Comparison of ENCODE assay signal across 28 mouse cellular contexts in genomic region chr2:25137832-25138231, GRCm38 (mm10). TPM values are rescaled to one million over a fixed set of nuclear protein-coding genes. Genes with fewer than 3 reads are reported as not detected.
DNase-seq lines count a peak whose midpoint lies in the region; ATAC-seq lines count a peak whose summit lies in the region.
"Had no signal": no experiment of that assay in that cellular context is flagged by ENCODE, and none has a peak within 500 bp of the region (broad histone marks: within the 10 kb centered on the region; RNA-seq: fewer than 3 reads in every experiment).

No protein-coding gene starts in this region.

- peak overlapping the region; percentile 30; the same call in 1 of the 2 replicates for H3K9ac ChIP-seq in liver, embryonic 11.5 days (ENCODE audit: low read depth, low read length)
- H3K9ac ChIP-seq in neural tube, embryonic 15.5 days (replicated peaks) = no peak overlapping the region
- H3K9ac ChIP-seq: midbrain, embryonic 13.5 days; neural tube, embryonic 13.5 days had no signal

- H3K36me3 ChIP-seq in liver, embryonic 11.5 days (ENCODE audit: control insufficient read depth, insufficient read depth, low read length) = no peaks in the 10 kb centered on the region
- no peaks in the 10 kb centered on the region for H3K36me3 ChIP-seq in neural tube, embryonic 15.5 days
- H3K36me3 ChIP-seq: embryonic facial prominence, embryonic 10.5 days; limb, embryonic 10.5 days; midbrain, embryonic 13.5 days; neural tube, embryonic 13.5 days had no signal

- ATAC-seq in liver, embryonic 11.5 days (replicated peaks; ENCODE audit: low FRiP score) = peak; percentile 94
- peak; percentile 43 for ATAC-seq in megakaryocyte, adult 5-6 weeks (ENCODE audit: poor library complexity, severe bottlenecking)
- no peak for ATAC-seq in neural tube, embryonic 15.5 days (ENCODE audit: low FRiP score)
- ATAC-seq: activated CD4-positive, CD25-positive, alpha-beta regulatory T cell, adult 4 months; forebrain, embryonic 14.5 days; midbrain, embryonic 13.5 days; Patski had no signal

- no peaks in the 10 kb centered on the region for H3K9me3 ChIP-seq in liver, embryonic 11.5 days (ENCODE audit: control insufficient read depth, low read length)
- H3K9me3 ChIP-seq in neural tube, embryonic 15.5 days (replicated peaks) = no peaks in the 10 kb centered on the region
- H3K9me3 ChIP-seq: embryonic facial prominence, embryonic 10.5 days; limb, embryonic 10.5 days; midbrain, embryonic 13.5 days had no signal

- peaks cover 11% of the 10 kb centered on the region for H3K4me1 ChIP-seq in liver, embryonic 11.5 days (replicated peaks; ENCODE audit: control insufficient read depth, insufficient read depth, low read length)
- no peaks in the 10 kb centered on the region for H3K4me1 ChIP-seq in neural tube, embryonic 15.5 days
- H3K4me1 ChIP-seq: embryonic facial prominence, embryonic 10.5 days; limb, embryonic 10.5 days; midbrain, embryonic 13.5 days; neural tube, embryonic 13.5 days had no signal

- H3K27me3 ChIP-seq in liver, embryonic 11.5 days (replicated peaks; ENCODE audit: control insufficient read depth, insufficient read depth, low read length) = no peaks in the 10 kb centered on the region
- H3K27me3 ChIP-seq in neural tube, embryonic 15.5 days (replicated peaks) = no peaks in the 10 kb centered on the region
- H3K27me3 ChIP-seq: neural tube, embryonic 13.5 days; Patski had no signal

- peak; percentile 24 for DNase-seq in lung, postnatal 25 days (ENCODE audit: low spot score)
- DNase-seq in lung, postnatal 14 days = no peak
- peak; percentile 74 for DNase-seq in c-Kit-positive CD71-positive TER-119-positive erythroid progenitor cells, embryonic 14.5 days (ENCODE audit: low spot score)
- no peak for DNase-seq in liver, embryonic 11.5 days (ENCODE audit: low spot score)
- DNase-seq in thymus, adult 18-20 months = no peak
- DNase-seq in frontal cortex, postnatal 10 days (ENCODE audit: low spot score in 2 of 2) = no peak
- DNase-seq: adrenal gland, postnatal 14 days; cerebellum, adult 2 months; cerebellum, postnatal 36 days; gastrocnemius, postnatal 36 days; kidney, adult 2 months; kidney, postnatal 25 days; right cerebral cortex, postnatal 14 days; spleen, adult 18-20 months; thymus, adult 2 months had no signal

- 42% methylated on average over 6 of the region's 6 CpGs for WGBS in liver, embryonic 11.5 days
- 83% methylated on average over 6 of the region's 6 CpGs for WGBS in neural tube, embryonic 15.5 days

- H3K27ac ChIP-seq in liver, embryonic 11.5 days (ENCODE audit: low read depth, low read length) = peak overlapping the region; percentile 75; the same call in 1 of the 2 replicates
- no peak overlapping the region for H3K27ac ChIP-seq in neural tube, embryonic 15.5 days (replicated peaks)
- H3K27ac ChIP-seq: embryonic facial prominence, embryonic 10.5 days; limb, embryonic 10.5 days; macrophage; midbrain, embryonic 13.5 days; neural tube, embryonic 13.5 days had no signal

- H3K4me2 ChIP-seq in liver, embryonic 11.5 days = peak overlapping the region; percentile 13; the same call in 1 of the 2 replicates
- H3K4me2 ChIP-seq in neural tube, embryonic 15.5 days = no peak overlapping the region
- H3K4me2 ChIP-seq: midbrain, embryonic 13.5 days; neural tube, embryonic 13.5 days had no signal

- H3K4me3 ChIP-seq in liver, embryonic 11.5 days (ENCODE audit: low read depth, low read length) = no peak overlapping the region
- no peak overlapping the region for H3K4me3 ChIP-seq in neural tube, embryonic 15.5 days (replicated peaks)
- H3K4me3 ChIP-seq: embryonic facial prominence, embryonic 10.5 days; limb, embryonic 10.5 days; midbrain, embryonic 13.5 days; neural tube, embryonic 13.5 days had no signal

RNA-seq across cellular contexts. Expression of gene Nrarp, which starts 42.7 kb away (rescaled TPM):
- polyA plus RNA-seq in liver, embryonic 11.5 days (2014; fragmentation: Nextera tagmentation; extraction: Ambion mirVana) = 6.5 and 7.6 TPM in 2 replicates
- total RNA-seq in megakaryocyte, adult 5-6 weeks (2015) = 1.1 TPM in 1 of 2 replicates, not detected in the other
- 0.22 and 0.28 TPM in 2 replicates for total RNA-seq in megakaryocyte, adult 5-6 weeks (2017)
- 15.0 and 16.8 TPM in 2 replicates for polyA plus RNA-seq in neural tube, embryonic 15.5 days (2015; fragmentation: Nextera tagmentation; extraction: Ambion mirVana)
- polyA plus RNA-seq: macrophage had no signal

RNA-seq across cellular contexts. Expression of gene Noxa1, which starts 42.9 kb away (rescaled TPM):
- 0.69 and 1.0 TPM in 2 replicates for polyA plus RNA-seq in liver, embryonic 11.5 days (2014; fragmentation: Nextera tagmentation; extraction: Ambion mirVana)
- total RNA-seq in megakaryocyte, adult 5-6 weeks (2015) = not detected in 2 replicates
- not detected in 2 replicates for total RNA-seq in megakaryocyte, adult 5-6 weeks (2017)
- 0.52 TPM in 1 of 2 replicates, not detected in the other for polyA plus RNA-seq in neural tube, embryonic 15.5 days (2015; fragmentation: Nextera tagmentation; extraction: Ambion mirVana)
- total RNA-seq: adrenal gland, postnatal 14 days; gastrocnemius, postnatal 36 days; layer of hippocampus, adult 8-10 months had no signal
- polyA plus RNA-seq: cerebellum, adult 2 months; forebrain, embryonic 14.5 days; heart, embryonic 14.5 days; hindbrain, embryonic 11.5 days; kidney, adult 2 months; macrophage; neural tube, embryonic 13.5 days; Patski had no signal

RNA-seq across cellular contexts. Expression of gene Entpd8, which starts 57.7 kb away (rescaled TPM):
- 0.90 and 1.7 TPM in 2 replicates for polyA plus RNA-seq in liver, embryonic 11.5 days (2014; fragmentation: Nextera tagmentation; extraction: Ambion mirVana)
- not detected in 2 replicates for total RNA-seq in megakaryocyte, adult 5-6 weeks (2015)
- not detected in 2 replicates for total RNA-seq in megakaryocyte, adult 5-6 weeks (2017)
- 0.43 TPM in 1 of 2 replicates, not detected in the other for polyA plus RNA-seq in neural tube, embryonic 15.5 days (2015; fragmentation: Nextera tagmentation; extraction: Ambion mirVana)
- total RNA-seq: layer of hippocampus, adult 8-10 months had no signal
- polyA plus RNA-seq: activated CD4-positive, CD25-positive, alpha-beta regulatory T cell, adult 4 months; cerebellum, adult 2 months; embryonic facial prominence, embryonic 10.5 days; forebrain, embryonic 14.5 days; heart, embryonic 14.5 days; hindbrain, embryonic 11.5 days; limb, embryonic 10.5 days; macrophage; midbrain, embryonic 13.5 days; neural tube, embryonic 13.5 days; Patski had no signal

RNA-seq across cellular contexts. Expression of gene Tor4a, which starts 58.9 kb away (rescaled TPM):
- 12.1 and 13.1 TPM in 2 replicates for polyA plus RNA-seq in liver, embryonic 11.5 days (2014; fragmentation: Nextera tagmentation; extraction: Ambion mirVana)
- 17.4 and 19.7 TPM in 2 replicates for total RNA-seq in megakaryocyte, adult 5-6 weeks (2015)
- 25.1 and 29.6 TPM in 2 replicates for total RNA-seq in megakaryocyte, adult 5-6 weeks (2017)
- 1.6 and 5.9 TPM in 2 replicates for polyA plus RNA-seq in neural tube, embryonic 15.5 days (2015; fragmentation: Nextera tagmentation; extraction: Ambion mirVana)

Comparison
In these comparisons a context has a peak if more than half of its experiments do, and no peak if none do; other contexts are left out.
1. DNase-seq: peak in lung, postnatal 25 days (single experiment) and c-Kit-positive CD71-positive TER-119-positive erythroid progenitor cells, embryonic 14.5 days (single experiment); none in lung, postnatal 14 days (single experiment), liver, embryonic 11.5 days (single experiment), thymus, adult 18-20 months (0 of 2) and frontal cortex, postnatal 10 days (0 of 2).